Mouse (Mus musculus) G1E (cell line): ENCODE measurements at regions not wholly inside any gene's neighbourhood (a gene's known extent, or its start where the extent isn't known, plus 50 kb on each side); places are given as distances from the start of the nearest gene placed in this dataset.

ENCODE experiments used
- CTCF ChIP-seq: IDR thresholded peaks from 2 replicates; pipeline ENCODE4 v1.5.1; 2012; ENCODE audit warnings: low read depth, low read length, inconsistent platforms, mixed read lengths
- GATA1 ChIP-seq: IDR thresholded peaks from 2 replicates; pipeline ENCODE4 v1.6.1; 2012; ENCODE audit warnings: borderline replicate concordance, low read length, inconsistent platforms, mixed read lengths
- GATA2 ChIP-seq: IDR thresholded peaks from 2 replicates; pipeline ENCODE4 v1.6.1; 2012; ENCODE audit warnings: low read depth, low read length, inconsistent platforms, borderline replicate concordance
- POLR2AphosphoS5 ChIP-seq: IDR thresholded peaks from 2 replicates; pipeline ENCODE4 v1.6.1; 2012; ENCODE audit warnings: low read depth, low read length, inconsistent platforms; ENCODE audit not compliant: insufficient replicate concordance
- TAL1 ChIP-seq: conservative IDR thresholded peaks from 2 replicates; pipeline ENCODE4 v1.6.1; 2012; ENCODE audit warnings: low read depth, low read length, inconsistent platforms, mixed read lengths

DNA sequence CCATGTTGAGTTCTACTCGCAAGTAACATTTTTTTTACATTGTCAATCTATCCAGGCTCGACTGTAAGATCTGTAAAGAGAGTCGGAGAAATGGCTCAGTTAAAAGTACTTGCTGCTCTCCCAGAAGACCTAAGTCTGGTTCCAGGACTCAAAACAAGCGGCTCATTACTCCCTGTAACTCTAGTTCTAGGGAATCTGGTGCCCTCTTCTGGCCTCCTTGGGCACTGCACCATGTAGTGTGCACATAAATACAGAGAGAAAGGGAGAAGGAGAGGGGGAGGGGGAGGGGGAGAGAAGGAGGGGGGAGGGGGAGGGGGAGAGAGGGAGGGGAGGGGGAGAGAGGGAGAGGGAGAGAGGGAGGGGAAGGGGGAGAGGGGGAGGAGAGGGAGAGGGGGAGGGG lies 66.2 kb upstream of the Cdyl2 start:
- TF ChIP-seq CTCF (no peak), GATA1 (no peak), TAL1 (no peak), GATA2 (no peak), POLR2AphosphoS5 (no peak)
